Mouse (Mus musculus) E14TG2a.4 (cell line): ENCODE measurements around the gene Sox5.

ENCODE experiments used
- H3K27me3 ChIP-seq: 2 replicates; pipeline ENCODE4 v1.6.1; 2014; ENCODE audit warnings: low read length, control low read depth; ENCODE audit not compliant: insufficient read depth
- H3K36me3 ChIP-seq: 2 replicates; pipeline ENCODE4 v1.6.1; 2014; ENCODE audit warnings: low read length, control low read depth; ENCODE audit not compliant: insufficient read depth
- H3K4me1 ChIP-seq: replicated peaks from 2 replicates; pipeline ENCODE4 v1.6.1; 2014; ENCODE audit warnings: low read depth, low read length, control low read depth
- H3K4me3 ChIP-seq: replicated peaks from 2 replicates; pipeline ENCODE4 v1.5.1; 2014; ENCODE audit warnings: mild to moderate bottlenecking, low read length
- H3K9me3 ChIP-seq: 2 replicates; pipeline ENCODE4 v1.6.1; 2014; ENCODE audit warnings: low read length, control low read depth
- CTCF ChIP-seq: conservative IDR thresholded peaks from 2 replicates; pipeline ENCODE4 v1.5.1; 2014; ENCODE audit warnings: low read length
- NANOG ChIP-seq: IDR thresholded peaks from 2 replicates; pipeline ENCODE4 v1.6.1; 2014; ENCODE audit warnings: borderline replicate concordance, low read length, mixed read lengths
- POU5F1 ChIP-seq: IDR thresholded peaks from 2 replicates; pipeline ENCODE4 v1.6.1; 2014; ENCODE audit warnings: low read length, borderline replicate concordance

The Sox5 gene

GRCm38 (mm10) chr6:143845761-143846160, 936.0 kb downstream of the Sox5 start:
- Histone ChIP-seq H3K4me1 (no peaks in the 10 kb centered on the region), H3K9me3 (no peaks in the 10 kb centered on the region), H3K27me3 (no peaks in the 10 kb centered on the region), H3K36me3 (no peaks in the 10 kb centered on the region), H3K4me3 (no peak overlapping the region)
- TF ChIP-seq CTCF (no peak), POU5F1 (no peak), NANOG (no peak)

DNA sequence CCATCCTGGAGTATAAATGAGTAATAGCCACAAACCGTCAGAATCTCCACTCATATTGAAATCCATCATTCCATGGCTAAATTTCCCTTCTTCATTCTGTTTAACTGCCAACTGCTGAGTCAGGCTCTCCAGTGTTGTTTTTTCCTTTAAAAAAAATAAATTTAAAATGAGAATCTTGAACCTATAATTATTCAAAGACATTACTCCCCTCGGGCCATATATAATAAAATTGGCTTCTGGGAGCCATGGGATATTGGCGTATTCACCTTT, 937.1 kb downstream of the Sox5 start:
- no peak for TF ChIP-seq POU5F1
- no peak for TF ChIP-seq CTCF
- no peak for TF ChIP-seq NANOG
- Histone ChIP-seq H3K27me3 (no peaks in the 10 kb centered on the region), H3K36me3 (no peaks in the 10 kb centered on the region), H3K4me3 (no peak overlapping the region), H3K9me3 (no peaks in the 10 kb centered on the region), H3K4me1 (no peaks in the 10 kb centered on the region)

GRCm38 (mm10) chr6:143843933-143844700, 937.7 kb downstream of the Sox5 start:
- no peak overlapping the region for H3K4me3 ChIP-seq
- H3K9me3 ChIP-seq, result no peaks in the 10 kb centered on the region
- H3K4me1 ChIP-seq, result no peaks in the 10 kb centered on the region
- TF ChIP-seq POU5F1 (no peak), NANOG (no peak), CTCF (no peak)
- no peaks in the 10 kb centered on the region for H3K36me3 ChIP-seq
- no peaks in the 10 kb centered on the region for H3K27me3 ChIP-seq

DNA sequence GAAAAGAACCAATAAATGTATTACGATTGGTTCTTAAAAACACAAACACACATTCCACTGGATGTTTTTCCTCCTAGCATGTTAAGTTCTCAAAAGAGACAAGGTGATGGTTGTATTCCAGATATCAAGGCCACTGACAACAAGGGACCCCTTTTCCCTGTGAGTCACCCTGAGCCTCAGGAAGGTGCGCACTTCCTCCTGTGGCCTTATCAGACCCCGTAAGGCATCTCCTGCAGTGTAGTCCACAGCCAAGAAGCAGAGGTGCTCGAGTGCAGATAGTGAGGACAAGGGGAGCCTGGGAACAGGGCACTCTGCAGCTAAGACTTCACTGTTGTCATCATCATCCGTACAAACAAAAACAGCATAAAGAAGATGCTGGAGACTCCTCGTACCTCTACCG, 939.8 kb downstream of the Sox5 start:
- Histone ChIP-seq H3K4me3 (no peak overlapping the region), H3K4me1 (no peaks in the 10 kb centered on the region), H3K36me3 (no peaks in the 10 kb centered on the region), H3K27me3 (no peaks in the 10 kb centered on the region), H3K9me3 (no peaks in the 10 kb centered on the region)
- TF ChIP-seq CTCF (no peak), NANOG (no peak), POU5F1 (no peak)

DNA sequence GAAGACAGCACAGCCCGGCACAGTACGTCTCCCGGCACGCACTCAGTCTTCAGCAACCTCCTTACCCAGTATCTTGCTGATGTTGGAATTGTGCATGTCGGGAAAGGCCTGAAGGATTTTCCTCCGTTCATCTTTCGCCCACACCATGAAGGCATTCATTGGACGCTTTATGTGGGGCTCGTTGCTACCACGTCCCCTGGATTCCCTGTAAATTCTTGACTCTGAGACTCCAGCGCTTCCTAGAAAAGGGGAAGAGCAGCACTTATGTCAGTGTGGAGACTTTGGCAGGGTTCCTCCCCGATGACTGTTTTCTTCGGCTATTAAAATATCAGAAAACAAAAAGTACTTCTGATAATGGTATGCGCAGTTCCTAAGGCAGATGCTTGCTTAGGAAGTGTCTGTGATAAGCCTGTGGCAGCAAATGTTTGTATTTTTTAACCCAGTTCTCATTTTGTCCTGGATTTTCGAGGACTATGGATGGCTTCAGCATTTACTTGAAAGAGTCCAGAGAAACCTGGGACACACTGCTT, 940.6 kb downstream of the Sox5 start:
- Histone ChIP-seq H3K4me1 (no peaks in the 10 kb centered on the region), H3K36me3 (no peaks in the 10 kb centered on the region), H3K9me3 (no peaks in the 10 kb centered on the region), H3K27me3 (no peaks in the 10 kb centered on the region), H3K4me3 (no peak overlapping the region)
- TF ChIP-seq NANOG (no peak), CTCF (no peak), POU5F1 (no peak)

DNA sequence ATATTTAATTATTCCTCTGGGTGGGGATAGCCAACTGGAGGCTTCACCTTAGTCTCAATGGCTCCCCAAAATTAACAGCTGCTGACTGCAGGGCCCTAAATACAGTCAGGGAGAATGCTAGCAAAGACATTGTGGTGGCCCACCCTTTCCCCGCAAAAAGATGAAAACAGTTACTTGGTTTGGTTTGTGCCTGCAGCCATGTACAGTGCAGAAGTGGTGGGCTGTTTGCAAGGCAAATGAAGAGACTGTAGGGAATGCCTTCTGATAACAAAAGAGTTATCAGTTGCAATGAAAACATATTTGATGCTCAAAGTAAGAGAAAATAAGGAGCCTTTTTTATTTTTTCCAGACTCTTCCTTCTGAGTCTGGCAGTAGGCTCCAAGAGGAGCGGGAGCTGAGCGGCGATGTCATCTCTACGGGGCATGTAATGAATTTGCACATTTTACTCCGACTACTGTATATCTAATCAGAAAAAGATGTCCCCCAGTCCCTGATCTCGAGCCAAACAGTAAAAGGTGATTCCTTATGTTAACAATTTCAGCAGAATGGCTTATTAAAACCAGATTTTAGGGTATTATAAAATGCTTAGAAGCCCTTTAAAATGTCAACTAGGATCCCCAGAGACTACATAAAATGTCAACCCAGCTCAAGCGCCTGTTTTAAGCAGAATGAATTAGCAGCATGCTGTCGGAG, 943.2 kb downstream of the Sox5 start:
- Histone ChIP-seq H3K9me3 (no peaks in the 10 kb centered on the region), H3K36me3 (no peaks in the 10 kb centered on the region), H3K27me3 (no peaks in the 10 kb centered on the region), H3K4me3 (no peak overlapping the region), H3K4me1 (no peaks in the 10 kb centered on the region)
- TF ChIP-seq CTCF (no peak), NANOG (no peak), POU5F1 (no peak)

GRCm38 (mm10) chr6:143835331-143835730, 946.4 kb downstream of the Sox5 start:
- Histone ChIP-seq H3K4me3 (no peak overlapping the region), H3K27me3 (no peaks in the 10 kb centered on the region), H3K36me3 (no peaks in the 10 kb centered on the region), H3K4me1 (no peaks in the 10 kb centered on the region), H3K9me3 (no peaks in the 10 kb centered on the region)
- TF ChIP-seq CTCF (no peak), POU5F1 (no peak), NANOG (no peak)

- no peaks in the 10 kb centered on the region for H3K27me3 ChIP-seq
- no peak for TF ChIP-seq CTCF
- TF ChIP-seq NANOG, result no peak
- no peak for TF ChIP-seq POU5F1
- no peaks in the 10 kb centered on the region for H3K36me3 ChIP-seq
- no peak overlapping the region for H3K4me3 ChIP-seq
- no peaks in the 10 kb centered on the region for H3K4me1 ChIP-seq
- no peaks in the 10 kb centered on the region for H3K9me3 ChIP-seq
These were observed 947.8 kb downstream of the Sox5 start for GRCm38 (mm10) chr6:143833986-143834385.

DNA sequence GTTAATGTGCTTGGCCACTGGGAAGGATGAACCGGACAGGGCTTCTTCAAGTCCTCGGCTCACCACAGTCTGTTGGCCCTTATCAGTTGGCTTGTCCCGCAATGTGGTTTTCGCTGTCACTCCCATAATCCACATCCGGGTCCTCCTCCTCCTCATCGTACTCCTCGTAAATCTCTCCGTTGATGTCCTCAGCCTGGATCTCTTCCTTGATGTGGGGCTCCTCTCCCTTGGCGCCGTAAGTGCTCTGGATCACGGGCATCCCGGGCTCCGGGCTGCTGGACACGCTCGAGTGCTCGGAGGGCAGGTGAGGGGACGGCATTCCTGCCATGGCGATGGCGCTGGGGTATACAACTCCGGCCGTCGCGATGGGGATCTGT, 948.6 kb downstream of the Sox5 start:
- Histone ChIP-seq H3K4me1 (no peaks in the 10 kb centered on the region), H3K4me3 (no peak overlapping the region), H3K9me3 (no peaks in the 10 kb centered on the region), H3K36me3 (no peaks in the 10 kb centered on the region), H3K27me3 (no peaks in the 10 kb centered on the region)
- TF ChIP-seq CTCF (no peak), POU5F1 (no peak), NANOG (no peak)
